Mouse (Mus musculus): ENCODE measurements at regions not wholly inside any gene's neighbourhood (a gene's known extent, or its start where the extent isn't known, plus 50 kb on each side); places are given as distances from the start of the nearest gene placed in this dataset.

GRCm38 (mm10) chr12:26143411-26143810 lies 271.6 kb downstream of the Rnf144a start:
- no peak for DNase-seq (ENCODE audit: low spot score in 2 of 2)

- no peak for DNase-seq (ENCODE audit: low spot score in 2 of 2)
These were observed 284.2 kb downstream of the Rnf144a start for GRCm38 (mm10) chr12:26130811-26131210.

GRCm38 (mm10) chr12:26130011-26130410 lies 285.0 kb downstream of the Rnf144a start:
- DNase-seq (ENCODE audit: low spot score in 2 of 2) = no peak

GRCm38 (mm10) chr12:26129511-26129910 lies 285.5 kb downstream of the Rnf144a start:
- DNase-seq (ENCODE audit: low spot score in 2 of 2) = no peak

- no peak for DNase-seq (ENCODE audit: low spot score in 2 of 2)
These were observed 286.2 kb downstream of the Rnf144a start for GRCm38 (mm10) chr12:26128851-26129250.

GRCm38 (mm10) chr12:26126260-26126659 lies 288.8 kb downstream of the Rnf144a start:
- DNase-seq (ENCODE audit: low spot score in 2 of 2) = no peak

- DNase-seq (ENCODE audit: low spot score in 2 of 2) = no peak
These were observed 290.8 kb downstream of the Rnf144a start for GRCm38 (mm10) chr12:26124211-26124610.

- no peak for DNase-seq (ENCODE audit: low spot score in 2 of 2)
These were observed 299.6 kb downstream of the Rnf144a start for GRCm38 (mm10) chr12:26115339-26115912.

- DNase-seq (ENCODE audit: low spot score in 2 of 2) = peak in 1 of 2 experiments; percentile 53
These were observed 302.7 kb downstream of the Rnf144a start for GRCm38 (mm10) chr12:26112166-26113019.

GRCm38 (mm10) chr12:26109866-26110265 lies 305.2 kb downstream of the Rnf144a start:
- DNase-seq (ENCODE audit: low spot score in 2 of 2) = no peak

GRCm38 (mm10) chr12:26104372-26104771 lies 310.7 kb downstream of the Rnf144a start:
- no peak for DNase-seq (ENCODE audit: low spot score in 2 of 2)

GRCm38 (mm10) chr12:26102384-26102783 lies 312.7 kb downstream of the Rnf144a start:
- DNase-seq (ENCODE audit: low spot score in 2 of 2) = no peak

GRCm38 (mm10) chr12:26100140-26100539 lies 314.9 kb downstream of the Rnf144a start:
- DNase-seq (ENCODE audit: low spot score in 2 of 2) = no peak

- no peak for DNase-seq (ENCODE audit: low spot score in 2 of 2)
These were observed 315.9 kb downstream of the Rnf144a start for GRCm38 (mm10) chr12:26099176-26099575.

- DNase-seq (ENCODE audit: low spot score in 2 of 2) = no peak
These were observed 322.7 kb downstream of the Rnf144a start for GRCm38 (mm10) chr12:26092311-26092710.

GRCm38 (mm10) chr12:26091865-26092264 lies 323.2 kb downstream of the Rnf144a start:
- DNase-seq (ENCODE audit: low spot score in 2 of 2) = no peak

- DNase-seq (ENCODE audit: low spot score in 2 of 2) = no peak
These were observed 326.7 kb downstream of the Rnf144a start for GRCm38 (mm10) chr12:26088389-26088788.

- DNase-seq (ENCODE audit: low spot score in 2 of 2) = no peak
These were observed 328.1 kb downstream of the Rnf144a start for GRCm38 (mm10) chr12:26086923-26087322.

- no peak for DNase-seq (ENCODE audit: low spot score in 2 of 2)
These were observed 328.6 kb downstream of the Rnf144a start for GRCm38 (mm10) chr12:26086414-26086813.

GRCm38 (mm10) chr12:26079061-26079625 lies 335.9 kb downstream of the Rnf144a start:
- DNase-seq (ENCODE audit: low spot score in 2 of 2) = no peak

GRCm38 (mm10) chr12:26075638-26076254 lies 339.3 kb downstream of the Rnf144a start:
- no peak for DNase-seq (ENCODE audit: low spot score in 2 of 2)

- no peak for DNase-seq (ENCODE audit: low spot score in 2 of 2)
These were observed 342.9 kb downstream of the Rnf144a start for GRCm38 (mm10) chr12:26072180-26072579.
